Mouse (Mus musculus): ENCODE results near the gene Tmem189. TPM values are rescaled to one million over a fixed set of nuclear protein-coding genes. Genes with fewer than 3 reads are reported as not detected.

Gene Tmem189
- polyA plus RNA-seq, 1 experiment from 2014 or later, result 43.3 TPM

DNA sequence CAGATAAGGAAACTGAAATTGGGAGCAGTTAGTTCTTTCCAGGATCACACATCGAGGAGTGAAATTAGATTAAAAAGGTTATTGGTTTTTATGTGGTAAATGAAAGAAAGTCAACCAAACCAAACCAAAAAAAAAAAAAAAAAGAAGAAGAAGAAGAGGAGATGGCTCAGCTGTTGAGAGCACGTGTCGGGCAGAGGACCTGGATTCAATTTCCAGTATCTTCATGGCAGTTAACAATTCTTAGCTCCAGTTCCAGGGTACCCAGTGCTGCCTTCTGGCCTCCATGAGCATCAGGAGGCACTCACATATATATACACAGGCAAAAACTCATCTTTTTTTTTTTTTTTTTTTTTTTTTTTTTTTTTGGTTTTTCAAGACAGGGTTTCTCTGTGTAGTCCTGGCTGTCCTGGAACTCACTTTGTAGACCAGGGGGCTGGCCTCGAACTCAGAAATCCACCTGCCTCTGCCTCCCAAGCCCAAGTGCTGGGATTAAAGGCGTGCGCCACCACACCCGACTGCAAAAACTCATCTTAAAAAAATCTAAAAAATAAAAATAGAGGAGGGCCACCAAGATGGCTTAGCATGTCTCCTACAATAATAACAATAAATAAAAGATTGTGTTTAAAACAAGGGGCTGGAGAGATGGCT is 54.6 kb downstream of the Tmem189 start:
- ATAC-seq (ENCODE audit: insufficient read depth) (no peak), DNase-seq (no peak)
- Histone ChIP-seq H3K9ac (0 out of 2 replicates have a peak overlapping the region, but pooled peaks have one; percentile 20), H3K4me3 (ENCODE audit: low read depth, low read length) (peak overlapping the region; percentile 21), H3K4me1 (ENCODE audit: insufficient read depth) (peaks cover 13% of the 10 kb centered on the region; the same call in 1 of the 2 replicates), H3K27me3 (ENCODE audit: insufficient read depth, low read length) (no peaks in the 10 kb centered on the region), H3K4me2 (peak overlapping the region; percentile 52), H3K27ac (ENCODE audit: low read depth) (no peak overlapping the region), H3K9me3 (ENCODE audit: low read depth, low read length) (no peaks in the 10 kb centered on the region), H3K36me3 (ENCODE audit: insufficient read depth) (no peaks in the 10 kb centered on the region)
- 71% methylated on average over 7 of the region's 7 CpGs for WGBS
- no peak for TF ChIP-seq CTCF (IDR thresholded peaks at IDR 0.05; ENCODE audit: low read depth)

DNA sequence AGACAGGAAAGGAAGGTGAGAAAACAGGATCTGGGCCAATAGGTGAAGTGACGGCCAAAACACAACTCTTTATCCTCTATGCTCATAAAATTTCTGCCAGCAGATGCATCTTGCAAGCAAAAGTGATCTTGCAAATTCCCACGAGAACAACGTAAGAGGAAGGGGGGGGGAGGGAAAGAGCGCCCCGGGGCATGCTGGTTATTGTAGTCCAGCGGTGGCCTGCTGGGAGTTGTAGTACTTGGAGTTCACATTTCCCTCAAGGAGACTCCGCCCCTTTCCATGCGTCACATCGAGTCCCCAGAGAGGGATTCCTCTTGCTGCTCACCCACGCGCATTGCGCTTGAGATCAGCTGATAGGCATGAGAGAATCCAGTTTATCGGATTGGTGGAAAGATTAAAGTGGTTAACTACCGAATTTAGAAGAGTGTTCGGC is 55.3 kb downstream of the Tmem189 start:
- TF ChIP-seq CTCF (IDR thresholded peaks at IDR 0.05; ENCODE audit: low read depth), result no peak
- 0 out of 2 replicates have a peak overlapping the region, but pooled peaks have one; percentile 21 for H3K9ac ChIP-seq
- no peaks in the 10 kb centered on the region for H3K9me3 ChIP-seq (ENCODE audit: low read depth, low read length)
- peak; percentile 82 for ATAC-seq (ENCODE audit: insufficient read depth)
- H3K36me3 ChIP-seq (ENCODE audit: insufficient read depth), result 0 out of 2 replicates have a peak, but pooled peaks cover 3% of the 10 kb centered on the region
- peaks cover 17% of the 10 kb centered on the region; the same call in 1 of the 2 replicates for H3K4me1 ChIP-seq (ENCODE audit: insufficient read depth)
- H3K27me3 ChIP-seq (ENCODE audit: insufficient read depth, low read length), result no peaks in the 10 kb centered on the region
- H3K4me2 ChIP-seq, result peak overlapping the region; percentile 52
- WGBS, result 1% methylated on average over 15 of the region's 15 CpGs
- peak overlapping the region; percentile 66 for H3K27ac ChIP-seq (ENCODE audit: low read depth)
- DNase-seq, result peak; percentile 99
- peak overlapping the region; percentile 21 for H3K4me3 ChIP-seq (ENCODE audit: low read depth, low read length)

DNA sequence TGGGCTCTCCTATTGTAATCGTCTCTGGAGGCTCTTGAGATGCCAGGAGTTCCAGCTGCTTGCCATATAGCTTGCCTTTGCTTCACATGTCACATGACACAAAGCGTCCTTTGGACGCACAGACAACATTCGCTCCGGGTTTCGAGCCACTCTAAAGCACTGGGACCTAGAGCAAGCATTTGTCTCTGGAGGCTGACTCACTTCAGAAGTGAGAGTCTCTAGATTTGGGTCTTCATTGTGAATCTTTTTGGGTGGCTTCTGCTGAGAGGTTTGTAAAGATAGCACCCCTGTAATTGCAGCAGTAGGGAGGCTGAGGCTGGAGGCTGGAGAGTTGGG is 56.1 kb downstream of the Tmem189 start:
- TF ChIP-seq CTCF (IDR thresholded peaks at IDR 0.05; ENCODE audit: low read depth), result no peak
- 68% methylated on average over 6 of the region's 6 CpGs for WGBS
- Histone ChIP-seq H3K4me1 (ENCODE audit: insufficient read depth) (peaks cover 18% of the 10 kb centered on the region; the same call in 1 of the 2 replicates), H3K4me2 (peak overlapping the region; percentile 52; the same call in 1 of the 2 replicates), H3K36me3 (ENCODE audit: insufficient read depth) (peaks cover 6% of the 10 kb centered on the region; the same call in 1 of the 2 replicates), H3K9ac (no peak overlapping the region), H3K27ac (ENCODE audit: low read depth) (no peak overlapping the region), H3K4me3 (ENCODE audit: low read depth, low read length) (no peak overlapping the region), H3K9me3 (ENCODE audit: low read depth, low read length) (no peaks in the 10 kb centered on the region), H3K27me3 (ENCODE audit: insufficient read depth, low read length) (no peaks in the 10 kb centered on the region)
- ATAC-seq (ENCODE audit: insufficient read depth), result no peak
- DNase-seq, result no peak

DNA sequence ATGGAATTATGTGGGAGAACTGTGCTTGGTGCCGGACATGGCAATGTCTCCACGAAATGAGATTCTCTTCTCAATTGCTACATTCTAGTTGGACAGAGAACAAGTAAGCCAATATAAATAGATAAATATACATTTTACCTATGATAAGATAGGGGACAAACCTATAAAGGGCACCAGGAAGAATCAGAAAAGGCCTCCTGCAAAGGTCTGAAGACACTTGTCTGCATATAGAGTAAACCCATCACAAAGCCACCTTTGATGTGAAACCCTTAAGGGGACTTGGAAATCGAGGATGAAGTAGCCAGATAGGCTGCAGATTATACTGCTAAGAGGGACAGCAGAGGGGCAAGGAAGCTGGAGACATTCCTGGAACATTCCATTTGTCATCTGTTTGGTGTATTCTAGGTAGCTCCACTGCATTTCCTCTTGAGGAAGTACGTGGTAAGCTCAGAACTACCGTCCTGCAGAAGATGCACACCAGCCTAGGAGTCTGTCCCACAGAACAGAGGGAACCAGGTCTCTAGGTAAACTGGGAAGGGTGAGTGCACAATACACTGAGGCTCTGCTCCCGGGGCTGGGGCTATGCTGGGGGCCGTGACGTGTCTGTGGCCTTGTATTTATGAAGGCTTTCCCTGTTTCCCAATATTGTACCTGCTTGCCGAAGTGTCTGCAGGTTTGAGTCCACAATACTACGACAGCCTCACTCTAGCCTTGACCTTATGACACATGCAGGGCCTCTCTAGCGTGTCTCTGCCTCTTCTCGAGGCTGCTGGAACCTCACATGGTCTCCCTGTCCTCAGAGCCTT is 56.7 kb downstream of the Tmem189 start:
- Histone ChIP-seq H3K4me1 (ENCODE audit: insufficient read depth) (peaks cover 18% of the 10 kb centered on the region; the same call in 1 of the 2 replicates), H3K36me3 (ENCODE audit: insufficient read depth) (peaks cover 12% of the 10 kb centered on the region), H3K9me3 (ENCODE audit: low read depth, low read length) (no peaks in the 10 kb centered on the region), H3K9ac (peak overlapping the region; percentile 41; the same call in 1 of the 2 replicates), H3K4me2 (peak overlapping the region; percentile 84), H3K27ac (ENCODE audit: low read depth) (peak overlapping the region; percentile 65), H3K27me3 (ENCODE audit: insufficient read depth, low read length) (no peaks in the 10 kb centered on the region), H3K4me3 (ENCODE audit: low read depth, low read length) (peak overlapping the region; percentile 85; the same call in 1 of the 2 replicates)
- no peak for TF ChIP-seq CTCF (IDR thresholded peaks at IDR 0.05; ENCODE audit: low read depth)
- ATAC-seq (ENCODE audit: insufficient read depth) (no peak), DNase-seq (no peak)
- WGBS, result 66% methylated on average over 12 of the region's 12 CpGs

DNA sequence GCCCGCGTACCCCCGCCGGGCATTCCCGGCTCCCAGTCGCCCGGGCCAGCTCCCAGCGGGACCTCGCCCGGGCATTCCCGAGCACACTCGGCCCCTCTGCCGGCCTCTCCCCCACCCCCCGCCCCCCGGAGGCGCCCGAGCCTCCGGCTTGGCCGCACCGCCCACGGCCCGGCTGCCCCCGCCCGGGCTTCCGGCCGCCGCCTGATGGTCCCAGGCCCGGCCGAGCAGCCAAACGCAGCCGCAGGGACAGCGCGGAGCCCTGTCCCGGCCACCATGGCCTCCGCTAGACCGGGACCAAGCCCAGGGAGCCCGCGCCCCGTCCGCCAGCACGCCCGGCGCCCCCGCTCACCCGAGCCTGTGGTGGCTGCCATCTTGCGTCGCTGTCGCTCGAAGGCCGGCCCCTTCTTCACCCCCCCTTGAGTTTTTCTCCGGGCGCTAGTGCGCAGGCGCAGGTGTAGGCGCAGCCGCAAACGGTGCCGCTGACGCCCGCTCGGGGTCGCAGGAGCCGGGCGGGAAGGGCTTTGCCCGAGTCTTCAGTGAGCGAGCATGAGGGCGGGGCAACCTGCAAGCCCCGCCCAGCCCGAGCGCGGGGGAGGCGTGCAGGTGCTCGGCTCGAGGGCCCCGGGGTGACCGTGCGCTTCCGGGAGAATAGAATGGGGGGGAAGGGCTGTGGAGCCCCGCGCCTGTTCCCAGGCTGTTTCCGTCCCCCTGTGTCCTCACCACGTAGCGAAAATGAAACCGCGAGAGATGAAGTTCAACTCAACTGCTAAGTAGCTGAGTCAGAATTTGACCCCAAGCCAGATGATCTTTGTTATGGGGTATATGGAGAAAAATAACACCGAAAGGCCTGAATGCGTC is 57.8 kb downstream of the Tmem189 start, which contains the start of gene Ube2v1:
Gene Ube2v1 (minus strand): TSS at position 505 of the 858 bp plus-strand sequence.
- H3K4me3 ChIP-seq (ENCODE audit: low read depth, low read length), result peak within 1 kb of the TSS; percentile 85
- H3K4me1 ChIP-seq (ENCODE audit: insufficient read depth), result peaks cover 18% of the 10 kb centered on the region; the same call in 1 of the 2 replicates
- peak within 1 kb of the TSS; percentile 86 for H3K9ac ChIP-seq
- peak; percentile 71 for ATAC-seq (ENCODE audit: insufficient read depth)
- TF ChIP-seq CTCF (IDR thresholded peaks at IDR 0.05; ENCODE audit: low read depth), result peak; percentile 51
- WGBS, result under 1% methylated on average over 84 of the region's 87 CpGs
- no peaks in the 10 kb centered on the region for H3K9me3 ChIP-seq (ENCODE audit: low read depth, low read length)
- H3K27me3 ChIP-seq (ENCODE audit: insufficient read depth, low read length), result no peaks in the 10 kb centered on the region
- H3K4me2 ChIP-seq, result peak within 1 kb of the TSS; percentile 84
- peak within 1 kb of the TSS; percentile 76 for H3K27ac ChIP-seq (ENCODE audit: low read depth)
- peaks cover 22% of the 10 kb centered on the region for H3K36me3 ChIP-seq (ENCODE audit: insufficient read depth)
- DNase-seq, result peak; percentile 98

DNA sequence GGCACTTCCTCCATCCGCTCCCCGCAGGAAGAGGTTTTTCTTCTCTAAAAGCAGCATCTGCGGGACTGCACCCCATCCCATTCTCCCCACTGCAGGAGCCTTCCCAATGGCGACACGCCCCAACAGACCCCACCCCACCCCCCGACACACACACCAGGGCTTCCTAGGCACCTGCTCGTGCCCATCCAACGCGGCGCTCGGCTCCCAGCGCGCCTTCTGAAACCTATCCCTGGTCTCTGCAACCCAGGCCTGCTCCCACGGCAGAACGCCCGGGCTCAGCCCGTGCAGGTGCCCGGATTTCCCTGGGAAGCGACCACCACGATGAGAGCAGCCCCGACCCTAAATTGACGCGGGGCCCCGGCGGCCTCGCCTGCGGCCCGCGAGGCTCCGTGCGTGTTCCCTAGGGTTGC is 58.4 kb downstream of the Tmem189 start:
- DNase-seq, result peak; percentile 15
- TF ChIP-seq CTCF (IDR thresholded peaks at IDR 0.05; ENCODE audit: low read depth), result no peak

More for the DNA sequence above, 58.4 kb downstream of the Tmem189 start:
- Histone ChIP-seq H3K27me3 (ENCODE audit: insufficient read depth, low read length) (no peaks in the 10 kb centered on the region), H3K9ac (peak overlapping the region; percentile 86), H3K4me1 (ENCODE audit: insufficient read depth) (peaks cover 18% of the 10 kb centered on the region; the same call in 1 of the 2 replicates), H3K27ac (ENCODE audit: low read depth) (peak overlapping the region; percentile 76), H3K4me2 (peak overlapping the region; percentile 84), H3K9me3 (ENCODE audit: low read depth, low read length) (no peaks in the 10 kb centered on the region), H3K4me3 (ENCODE audit: low read depth, low read length) (peak overlapping the region; percentile 85), H3K36me3 (ENCODE audit: insufficient read depth) (peaks cover 26% of the 10 kb centered on the region)
- WGBS, result under 1% methylated on average over 31 of the region's 31 CpGs
- no peak; the same call in 1 of the 2 replicates for ATAC-seq (ENCODE audit: insufficient read depth)
